Comparison of ENCODE assay signal across 12 mouse cellular contexts in the genomic region with DNA sequence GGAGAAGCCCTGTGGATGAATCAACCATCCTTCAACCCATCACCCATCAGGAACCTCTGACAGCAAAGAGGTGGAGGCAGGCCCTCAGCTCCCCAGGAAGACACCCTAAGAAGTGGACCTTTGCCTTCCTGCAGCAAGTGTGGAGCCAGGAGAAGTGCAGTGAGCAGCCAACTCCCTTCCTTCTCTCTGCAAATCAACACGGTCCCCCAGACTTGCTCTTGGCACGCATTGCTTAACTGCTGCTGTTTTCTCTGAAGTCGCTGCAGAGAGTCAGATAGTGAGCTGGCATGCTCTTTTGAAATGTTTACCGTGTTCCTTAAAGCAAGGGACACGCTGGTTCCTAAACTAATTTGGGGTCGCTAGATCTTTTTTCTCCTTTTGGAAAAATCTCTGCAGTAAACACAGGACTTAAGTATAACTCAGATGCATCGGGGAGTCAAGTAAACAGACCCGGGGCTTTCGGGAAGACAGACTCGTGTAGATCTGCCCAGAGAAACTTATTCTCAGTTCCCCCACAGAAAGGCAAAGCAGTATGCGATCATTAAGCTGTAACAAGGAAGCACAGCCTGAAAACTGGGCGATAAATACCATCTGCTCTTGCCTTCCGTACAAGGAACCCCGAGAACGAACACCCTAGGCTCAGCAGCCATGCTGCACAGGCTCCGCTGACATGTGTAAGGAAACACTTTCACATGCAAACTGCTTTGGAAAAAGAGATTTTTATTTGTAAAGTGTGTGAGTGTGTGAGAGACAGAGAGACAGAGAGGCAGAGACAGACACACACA.
DNase-seq lines count a peak whose midpoint lies in the region; ATAC-seq and TF ChIP-seq lines count a peak whose summit lies in the region.
"Had no signal": no experiment of that assay in that cellular context is flagged by ENCODE, and none has a peak within 500 bp of the region (broad histone marks: within the 10 kb centered on the region; RNA-seq: fewer than 3 reads in every experiment).

No protein-coding gene starts in this region.

- ATAC-seq in kidney, postnatal 0 days (replicated peaks; ENCODE audit: low FRiP score, low read depth) = no peak
- ATAC-seq: liver, embryonic 12.5 days had no signal

- H3K9ac ChIP-seq in kidney, postnatal 0 days (ENCODE audit: low read depth, low read length) = no peak overlapping the region
- H3K9ac ChIP-seq: liver, embryonic 12.5 days had no signal

- no peak for TF ChIP-seq CTCF in kidney, postnatal 0 days (IDR thresholded peaks at IDR 0.05; ENCODE audit: low read depth)

- 53% methylated on average over 16 of the region's 16 CpGs for WGBS in kidney, postnatal 0 days

- peak; percentile 26 for DNase-seq in kidney, postnatal 0 days (ENCODE audit: low spot score)
- DNase-seq in kidney, adult 8-10 months = no peak
- peak; percentile 38 to 42 for DNase-seq in right cerebral cortex, adult 2 months (ENCODE audit: low spot score in 2 of 2)
- no peak for DNase-seq in right cerebral cortex, postnatal 14 days
- DNase-seq in layer of hippocampus, adult 9-11 months = peak; percentile 67
- no peak for DNase-seq in T-cell, adult 2 months (ENCODE audit: low spot score)
- no peak for DNase-seq in adrenal gland, adult (ENCODE audit: inconsistent age in 2 of 2, low spot score in 1 of 2)
- DNase-seq: adrenal gland, postnatal 10 days; cerebellum, postnatal 36 days; kidney, postnatal 14 days; thymus, postnatal 14 days had no signal

- H3K27me3 ChIP-seq in kidney, postnatal 0 days (ENCODE audit: insufficient read depth, low read length) = no peaks in the 10 kb centered on the region
- H3K27me3 ChIP-seq: liver, embryonic 12.5 days had no signal

- no peaks in the 10 kb centered on the region for H3K36me3 ChIP-seq in kidney, postnatal 0 days (ENCODE audit: insufficient read depth, low read length)
- H3K36me3 ChIP-seq: liver, embryonic 12.5 days had no signal

- no peaks in the 10 kb centered on the region for H3K4me1 ChIP-seq in kidney, postnatal 0 days (replicated peaks; ENCODE audit: insufficient read depth, low read length)
- H3K4me1 ChIP-seq: liver, embryonic 12.5 days had no signal

- peak overlapping the region; percentile 7; the same call in 1 of the 2 replicates for H3K4me2 ChIP-seq in kidney, postnatal 0 days (ENCODE audit: low read length)
- H3K4me2 ChIP-seq: liver, embryonic 12.5 days had no signal

- H3K4me3 ChIP-seq in kidney, postnatal 0 days (replicated peaks; ENCODE audit: low read depth, low read length) = no peak overlapping the region
- H3K4me3 ChIP-seq: liver, embryonic 12.5 days had no signal

- no peaks in the 10 kb centered on the region for H3K9me3 ChIP-seq in kidney, postnatal 0 days (replicated peaks; ENCODE audit: low read length)
- H3K9me3 ChIP-seq: liver, embryonic 12.5 days had no signal

- H3K27ac ChIP-seq in kidney, postnatal 0 days = no peak overlapping the region
- H3K27ac ChIP-seq: liver, embryonic 12.5 days had no signal

Comparison
In these comparisons a context has a peak if more than half of its experiments do, and no peak if none do; other contexts are left out.
1. DNase-seq: peak in kidney, postnatal 0 days (single experiment), right cerebral cortex, adult 2 months (2 of 2) and layer of hippocampus, adult 9-11 months (single experiment); none in kidney, adult 8-10 months (0 of 2), right cerebral cortex, postnatal 14 days (single experiment), T-cell, adult 2 months (single experiment) and adrenal gland, adult (0 of 2).